Mouse (Mus musculus): ENCODE results near the gene Atp6v0b.

DNA sequence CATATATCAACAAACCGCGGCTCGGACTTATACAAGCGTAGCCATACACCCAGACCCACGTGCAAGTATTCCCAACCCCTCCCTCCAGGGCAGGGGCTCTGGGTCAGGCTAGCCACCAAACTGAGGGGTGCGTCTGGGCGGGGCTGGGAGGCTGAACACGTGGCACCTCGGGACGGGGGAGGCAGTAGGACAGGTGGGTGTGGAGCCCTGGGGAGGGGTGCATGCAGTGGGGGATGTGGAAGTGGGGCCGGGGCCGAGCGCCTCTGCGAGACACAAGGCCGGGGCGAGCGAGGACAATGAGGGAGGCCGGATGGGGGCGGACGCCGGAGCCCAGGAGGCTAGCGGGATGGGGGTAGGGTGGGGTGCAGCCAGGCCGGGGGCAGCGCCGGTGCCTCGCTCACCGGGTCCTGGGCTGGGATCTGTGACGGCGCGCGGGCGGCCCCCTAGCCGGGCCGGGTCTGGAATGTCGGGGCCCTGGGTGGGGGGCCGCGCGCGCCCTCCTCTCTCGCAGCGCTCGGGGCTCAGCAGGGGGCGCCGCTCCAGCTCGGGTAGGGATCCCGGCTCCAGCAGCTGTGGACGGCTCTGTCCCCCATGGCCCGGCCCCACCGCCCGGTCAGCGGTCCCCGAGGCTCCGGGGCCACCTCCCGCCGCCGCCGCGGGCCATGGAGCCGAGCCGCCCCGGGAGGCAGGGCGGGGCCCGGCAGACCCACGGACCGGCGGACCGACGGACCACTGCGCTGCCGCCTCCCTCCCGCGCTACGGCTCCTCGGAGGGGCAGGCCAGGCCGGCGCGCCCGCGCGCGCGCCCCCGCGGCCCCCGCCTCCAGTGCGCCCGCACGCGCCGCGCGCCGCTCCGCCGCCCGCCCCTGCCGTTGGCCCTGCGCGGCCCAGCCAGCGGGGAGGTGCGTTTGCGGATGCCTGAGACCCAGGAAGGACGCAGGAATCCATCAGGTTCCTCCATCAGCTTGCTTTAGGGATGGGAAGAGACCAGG lies 4.1 kb downstream of the Atp6v0b start, which contains the start of gene B4galt2:
- no peak for TF ChIP-seq POLR2A (IDR thresholded peaks at IDR 0.05; ENCODE audit: insufficient read depth, low read length)
- no peak for TF ChIP-seq CTCF (IDR thresholded peaks at IDR 0.05; ENCODE audit: low read depth, low read length)
- no peak for TF ChIP-seq EP300 (IDR thresholded peaks at IDR 0.05; ENCODE audit: insufficient read depth, low read depth, low read length)
